Mouse (Mus musculus): ENCODE results near the gene Pgs1. TPM values are rescaled to one million over a fixed set of nuclear protein-coding genes. Genes with fewer than 3 reads are reported as not detected.

Pgs1 gene
- total and polyA plus RNA-seq, 2 experiments from 2014 or later = 55.0 to 62.0 TPM

- 63% methylated on average over 11 of the region's 11 CpGs for WGBS
- Histone ChIP-seq H3K27ac (ENCODE audit: low read depth, low read length) (no peak overlapping the region), H3K27me3 (ENCODE audit: insufficient read depth, low read length) (no peaks in the 10 kb centered on the region), H3K4me1 (ENCODE audit: insufficient read depth, low read length) (no peaks in the 10 kb centered on the region), H3K36me3 (ENCODE audit: insufficient read depth, low read length) (no peaks in the 10 kb centered on the region), H3K9me3 (ENCODE audit: low read length) (no peaks in the 10 kb centered on the region), H3K9ac (replicated peaks; ENCODE audit: low read length, poor library complexity, severe bottlenecking) (no peak overlapping the region), H3K4me3 (ENCODE audit: low read depth, low read length) (no peak overlapping the region), H3K4me2 (ENCODE audit: low read depth, low read length, poor library complexity, severe bottlenecking) (no peak overlapping the region)
- DNase-seq (ENCODE audit: low spot score) = no peak
- TF ChIP-seq CTCF (IDR thresholded peaks at IDR 0.05) = no peak
- no peak for ATAC-seq (ENCODE audit: low FRiP score)
Measured at GRCm38 (mm10) chr11:117972656-117973558, 13.2 kb upstream of the Pgs1 start.

GRCm38 (mm10) chr11:117973569-117973968, 12.5 kb upstream of the Pgs1 start:
- no peak for TF ChIP-seq CTCF (IDR thresholded peaks at IDR 0.05)
- no peak overlapping the region for H3K4me2 ChIP-seq (ENCODE audit: low read depth, low read length, poor library complexity, severe bottlenecking)
- no peak overlapping the region for H3K4me3 ChIP-seq (ENCODE audit: low read depth, low read length)
- H3K27ac ChIP-seq (ENCODE audit: low read depth, low read length) = no peak overlapping the region
- H3K9me3 ChIP-seq (ENCODE audit: low read length) = no peaks in the 10 kb centered on the region
- WGBS = 46% methylated on average over 5 of the region's 5 CpGs
- DNase-seq (ENCODE audit: low spot score) (no peak), ATAC-seq (ENCODE audit: low FRiP score) (no peak)
- H3K36me3 ChIP-seq (ENCODE audit: insufficient read depth, low read length) = no peaks in the 10 kb centered on the region
- no peaks in the 10 kb centered on the region for H3K27me3 ChIP-seq (ENCODE audit: insufficient read depth, low read length)
- no peak overlapping the region for H3K9ac ChIP-seq (replicated peaks; ENCODE audit: low read length, poor library complexity, severe bottlenecking)
- H3K4me1 ChIP-seq (ENCODE audit: insufficient read depth, low read length) = no peaks in the 10 kb centered on the region

GRCm38 (mm10) chr11:117974327-117975125, 11.6 kb upstream of the Pgs1 start:
- Histone ChIP-seq H3K36me3 (ENCODE audit: insufficient read depth, low read length) (no peaks in the 10 kb centered on the region), H3K4me2 (ENCODE audit: low read depth, low read length, poor library complexity, severe bottlenecking) (no peak overlapping the region), H3K9ac (replicated peaks; ENCODE audit: low read length, poor library complexity, severe bottlenecking) (no peak overlapping the region), H3K4me3 (ENCODE audit: low read depth, low read length) (no peak overlapping the region), H3K27me3 (ENCODE audit: insufficient read depth, low read length) (no peaks in the 10 kb centered on the region), H3K9me3 (ENCODE audit: low read length) (no peaks in the 10 kb centered on the region), H3K27ac (ENCODE audit: low read depth, low read length) (no peak overlapping the region), H3K4me1 (ENCODE audit: insufficient read depth, low read length) (no peaks in the 10 kb centered on the region)
- 30% methylated on average over 14 of the region's 14 CpGs for WGBS
- no peak for DNase-seq (ENCODE audit: low spot score)
- no peak for ATAC-seq (ENCODE audit: low FRiP score)
- TF ChIP-seq CTCF (IDR thresholded peaks at IDR 0.05) = no peak

- H3K27me3 ChIP-seq (ENCODE audit: insufficient read depth, low read length) = no peaks in the 10 kb centered on the region
- 15% methylated on average over 18 of the region's 18 CpGs for WGBS
- H3K4me3 ChIP-seq (ENCODE audit: low read depth, low read length) = no peak overlapping the region
- no peak overlapping the region for H3K27ac ChIP-seq (ENCODE audit: low read depth, low read length)
- H3K4me1 ChIP-seq (ENCODE audit: insufficient read depth, low read length) = no peaks in the 10 kb centered on the region
- no peak for TF ChIP-seq CTCF (IDR thresholded peaks at IDR 0.05)
- H3K4me2 ChIP-seq (ENCODE audit: low read depth, low read length, poor library complexity, severe bottlenecking) = no peak overlapping the region
- no peak for ATAC-seq (ENCODE audit: low FRiP score)
- H3K9ac ChIP-seq (replicated peaks; ENCODE audit: low read length, poor library complexity, severe bottlenecking) = no peak overlapping the region
- H3K36me3 ChIP-seq (ENCODE audit: insufficient read depth, low read length) = no peaks in the 10 kb centered on the region
- no peaks in the 10 kb centered on the region for H3K9me3 ChIP-seq (ENCODE audit: low read length)
- DNase-seq (ENCODE audit: low spot score) = no peak
Measured at GRCm38 (mm10) chr11:117975211-117975967, 10.7 kb upstream of the Pgs1 start.

- no peak overlapping the region for H3K27ac ChIP-seq (ENCODE audit: low read depth, low read length)
- no peak overlapping the region for H3K9ac ChIP-seq (replicated peaks; ENCODE audit: low read length, poor library complexity, severe bottlenecking)
- no peaks in the 10 kb centered on the region for H3K9me3 ChIP-seq (ENCODE audit: low read length)
- TF ChIP-seq CTCF (IDR thresholded peaks at IDR 0.05) = no peak
- no peaks in the 10 kb centered on the region for H3K27me3 ChIP-seq (ENCODE audit: insufficient read depth, low read length)
- no peaks in the 10 kb centered on the region for H3K36me3 ChIP-seq (ENCODE audit: insufficient read depth, low read length)
- ATAC-seq (ENCODE audit: low FRiP score) (no peak), DNase-seq (ENCODE audit: low spot score) (peak; percentile 79)
- no peaks in the 10 kb centered on the region for H3K4me1 ChIP-seq (ENCODE audit: insufficient read depth, low read length)
- H3K4me3 ChIP-seq (ENCODE audit: low read depth, low read length) = no peak overlapping the region
- H3K4me2 ChIP-seq (ENCODE audit: low read depth, low read length, poor library complexity, severe bottlenecking) = no peak overlapping the region
- WGBS = 10% methylated on average over 8 of the region's 8 CpGs
Measured at GRCm38 (mm10) chr11:117976081-117976582, 10.0 kb upstream of the Pgs1 start.

Data from midbrain, postnatal 0 days (tissue).